Mouse (Mus musculus) stomach, postnatal 0 days (tissue): Measurements from ENCODE around the gene Dpp9. TPM values are rescaled to one million over a fixed set of nuclear protein-coding genes. Genes with fewer than 3 reads are reported as not detected.

ENCODE experiments used
- ATAC-seq: fragments of 200-750 bp; cut with Nextera tagmentation; 2 replicates; pipeline ENCODE4 v1.8.0; 2017; ENCODE audit not compliant: low FRiP score, low TSS enrichment
- DNase-seq: peaks from one replicate; pipeline ENCODE4 v3.0.0-alpha.2; 2016; ENCODE audit warnings: low spot score
- H3K27ac ChIP-seq: fragments of 300-500 bp; sonication (generic); replicated peaks from 2 replicates; pipeline ENCODE4 v1.5.1; 2014; ENCODE audit warnings: mild to moderate bottlenecking, control low read depth
- H3K27me3 ChIP-seq: fragments of 300-500 bp; sonication (generic); 2 replicates; pipeline ENCODE4 v1.6.1; 2014; ENCODE audit warnings: low read length; ENCODE audit not compliant: control insufficient read depth, insufficient read depth
- H3K36me3 ChIP-seq: fragments of 300-500 bp; sonication (generic); 2 replicates; pipeline ENCODE4 v1.6.1; 2014; ENCODE audit warnings: low read length, mixed read lengths; ENCODE audit not compliant: control insufficient read depth, insufficient read depth
- H3K4me1 ChIP-seq: fragments of 300-500 bp; sonication (generic); replicated peaks from 2 replicates; pipeline ENCODE4 v1.6.1; 2014; ENCODE audit warnings: antibody characterized with exemption; ENCODE audit not compliant: control insufficient read depth, insufficient read depth
- H3K4me2 ChIP-seq: fragments of 300-500 bp; sonication (generic); replicated peaks from 2 replicates; pipeline ENCODE4 v1.6.1; 2014; ENCODE audit warnings: low read depth, mild to moderate bottlenecking, control low read depth, moderate library complexity
- H3K4me3 ChIP-seq: fragments of 300-500 bp; sonication (generic); 2 replicates; pipeline ENCODE4 v1.5.1; 2014; ENCODE audit warnings: low read depth, low read length, control low read depth
- H3K9ac ChIP-seq: fragments of 300-500 bp; sonication (generic); 2 replicates; pipeline ENCODE4 v1.6.1; 2014; ENCODE audit warnings: mild to moderate bottlenecking, low read length, control low read depth, mixed read lengths
- H3K9me3 ChIP-seq: fragments of 300-500 bp; sonication (generic); 2 replicates; pipeline ENCODE4 v1.6.1; 2016; ENCODE audit warnings: low read length; ENCODE audit not compliant: control insufficient read depth
- CTCF ChIP-seq: IDR thresholded peaks from 2 replicates; pipeline ENCODE4 v1.5.1; 2016; ENCODE audit warnings: antibody characterized with exemption, low read depth, mild to moderate bottlenecking, moderate library complexity
- EP300 ChIP-seq: optimal IDR thresholded peaks from 2 replicates; pipeline ENCODE3; 2016; ENCODE audit warnings: antibody characterized with exemption
- WGBS: fragments of 180-500 bp; shearing (Covaris S2); extraction: QIAGEN DNeasy Blood & Tissue Kit; methylation state at CpG from one replicate; pipeline ENCODE4 v1.1.7; 2014; 5-methylcytosine and 5-hydroxymethylcytosine counted together
- polyA plus RNA-seq: library from polyadenylated mRNA; unstranded; fragments of >200 nt; fragmentation: Nextera tagmentation; extraction: Ambion mirVana; gene quantifications from 2 replicates; pipeline ENCODE4 v1.2.1, GENCODE M21; 2015

Dpp9 gene
- polyA plus RNA-seq, 1 experiment from 2014 or later: 13.8 TPM

GRCm38 (mm10) chr17:56185281-56186141, 33.2 kb downstream of the Dpp9 start:
- Histone ChIP-seq H3K9me3 (no peaks in the 10 kb centered on the region), H3K4me2 (no peak overlapping the region), H3K4me3 (no peak overlapping the region), H3K9ac (peak overlapping the region; percentile 23; the same call in 1 of the 2 replicates), H3K4me1 (0 out of 2 replicates have a peak, but pooled peaks cover 7% of the 10 kb centered on the region), H3K27ac (peak overlapping the region; percentile 82), H3K36me3 (peaks cover 3% of the 10 kb centered on the region), H3K27me3 (no peaks in the 10 kb centered on the region)
- ATAC-seq: peak; percentile 52; the same call in 1 of the 2 replicates
- TF ChIP-seq EP300: peak; percentile 29
- TF ChIP-seq CTCF: no peak
- peak; percentile 42 for DNase-seq
- WGBS: 32% methylated on average over 11 of the region's 11 CpGs

GRCm38 (mm10) chr17:56183658-56184103, 35.0 kb downstream of the Dpp9 start, which contains the start of gene Mydgf:
Gene Mydgf, minus strand, starts transcription at chr17:56183920.
- peak within 1 kb of the TSS; percentile 70 for H3K9ac ChIP-seq
- under 1% methylated on average over 47 of the region's 47 CpGs for WGBS
- 0 out of 2 replicates have a peak, but pooled peaks cover 7% of the 10 kb centered on the region for H3K4me1 ChIP-seq
- H3K36me3 ChIP-seq: peaks cover 9% of the 10 kb centered on the region; the same call in 1 of the 2 replicates
- peak; percentile 26; the same call in 1 of the 2 replicates for TF ChIP-seq CTCF
- TF ChIP-seq EP300: no peak
- H3K4me2 ChIP-seq: peak within 1 kb of the TSS; percentile 83
- DNase-seq: peak; percentile 97
- peak within 1 kb of the TSS; percentile 71 for H3K27ac ChIP-seq
- peak; percentile 92 for ATAC-seq
- H3K9me3 ChIP-seq: no peaks in the 10 kb centered on the region
- peak within 1 kb of the TSS; percentile 67 for H3K4me3 ChIP-seq
- no peaks in the 10 kb centered on the region for H3K27me3 ChIP-seq

- H3K4me1 ChIP-seq: 0 out of 2 replicates have a peak, but pooled peaks cover 7% of the 10 kb centered on the region
- under 1% methylated on average over 14 of the region's 14 CpGs for WGBS
- H3K27ac ChIP-seq: peak overlapping the region; percentile 59
- TF ChIP-seq EP300 (no peak), CTCF (no peak)
- no peaks in the 10 kb centered on the region for H3K27me3 ChIP-seq
- no peaks in the 10 kb centered on the region for H3K9me3 ChIP-seq
- peak overlapping the region; percentile 83 for H3K4me2 ChIP-seq
- peak overlapping the region; percentile 70 for H3K9ac ChIP-seq
- DNase-seq (peak; percentile 35), ATAC-seq (peak; percentile 47)
- peak overlapping the region; percentile 67 for H3K4me3 ChIP-seq
- peaks cover 9% of the 10 kb centered on the region for H3K36me3 ChIP-seq
Measured at GRCm38 (mm10) chr17:56182975-56183657, 35.6 kb downstream of the Dpp9 start.

GRCm38 (mm10) chr17:56175416-56175815, 43.3 kb downstream of the Dpp9 start:
- DNase-seq: no peak
- Histone ChIP-seq H3K4me3 (no peak overlapping the region), H3K4me2 (no peak overlapping the region), H3K36me3 (peaks cover 19% of the 10 kb centered on the region), H3K9me3 (no peaks in the 10 kb centered on the region), H3K27me3 (no peaks in the 10 kb centered on the region), H3K4me1 (no peaks in the 10 kb centered on the region), H3K27ac (no peak overlapping the region), H3K9ac (no peak overlapping the region)
- WGBS: 98% methylated on average over 3 of the region's 3 CpGs
- ATAC-seq: no peak
- TF ChIP-seq EP300 (no peak), CTCF (no peak)

GRCm38 (mm10) chr17:56173401-56174046, 45.2 kb downstream of the Dpp9 start:
- H3K9me3 ChIP-seq: no peaks in the 10 kb centered on the region
- H3K27me3 ChIP-seq: no peaks in the 10 kb centered on the region
- H3K4me3 ChIP-seq: no peak overlapping the region
- no peak for TF ChIP-seq EP300
- no peak for TF ChIP-seq CTCF
- no peak overlapping the region for H3K27ac ChIP-seq
- H3K4me2 ChIP-seq: no peak overlapping the region
- no peaks in the 10 kb centered on the region for H3K4me1 ChIP-seq
- H3K36me3 ChIP-seq: peaks cover 14% of the 10 kb centered on the region
- no peak overlapping the region for H3K9ac ChIP-seq
- ATAC-seq (no peak), DNase-seq (no peak)
- 53% methylated on average over 10 of the region's 10 CpGs for WGBS
